Mouse (Mus musculus) ovary, postnatal 14 days (tissue): ENCODE measurements around the gene Myo10.

Source experiments
- DNase-seq: peaks from one replicate; pipeline ENCODE4 v3.0.0; 2022; ENCODE audit warnings: low spot score

The Myo10 gene

GRCm38 (mm10) chr15:25764653-25765352, 142.5 kb downstream of the Myo10 start:
- DNase-seq = no peak

DNA sequence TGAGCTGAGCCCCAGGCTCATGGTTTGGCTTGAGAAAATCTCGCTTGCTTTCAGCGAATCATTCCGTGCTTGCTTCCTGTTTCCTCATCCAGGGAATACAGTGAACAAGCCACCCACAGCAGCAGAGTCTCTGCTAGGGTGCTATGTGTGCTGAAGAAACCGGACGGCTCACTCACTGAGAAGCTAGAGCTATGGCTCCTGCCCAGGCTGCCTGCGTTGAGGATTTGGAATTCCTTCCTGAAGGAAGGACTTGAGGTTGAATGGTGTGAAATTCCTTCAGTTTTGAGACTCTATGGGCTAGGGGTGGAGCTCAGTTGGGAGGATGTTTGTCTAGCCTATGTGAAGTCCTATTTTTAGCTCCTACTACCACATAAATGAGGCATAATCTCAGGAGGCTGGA, 145.5 kb downstream of the Myo10 start:
- no peak for DNase-seq

DNA sequence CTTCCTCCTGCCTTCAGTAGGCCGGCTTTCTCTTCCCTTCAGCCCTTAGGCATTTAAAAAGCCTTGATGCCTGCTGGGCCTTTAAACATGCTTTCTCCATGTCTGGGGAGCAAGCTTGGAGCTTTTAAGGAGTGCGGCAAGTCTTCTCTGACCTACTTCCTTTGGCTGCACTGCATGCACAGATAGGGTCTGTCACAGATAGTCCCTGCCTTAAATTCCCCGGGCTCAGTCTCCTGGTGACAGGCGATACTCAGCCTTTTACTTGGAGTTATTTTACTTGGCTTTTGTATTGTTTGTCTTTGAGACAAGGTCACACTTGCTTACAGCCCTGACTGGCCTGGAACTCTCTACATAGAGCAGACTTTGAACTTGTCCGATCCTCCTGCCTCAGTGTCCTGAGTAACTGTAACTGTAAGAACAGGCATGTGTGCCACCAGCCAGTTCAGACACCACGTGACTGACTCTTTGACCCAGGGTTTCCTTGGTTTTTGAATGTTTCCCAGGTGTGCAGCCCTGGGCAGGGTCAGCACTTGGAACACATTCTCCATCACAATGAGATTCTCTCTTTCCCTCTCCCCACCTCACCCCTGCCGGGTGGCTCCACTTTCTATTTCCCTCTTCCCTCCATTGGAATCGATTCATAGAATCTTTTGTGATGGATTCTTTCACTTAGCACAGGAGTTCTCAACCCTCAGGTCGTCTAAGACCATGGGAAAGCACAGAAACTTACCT, 147.4 kb downstream of the Myo10 start:
- DNase-seq = no peak

DNA sequence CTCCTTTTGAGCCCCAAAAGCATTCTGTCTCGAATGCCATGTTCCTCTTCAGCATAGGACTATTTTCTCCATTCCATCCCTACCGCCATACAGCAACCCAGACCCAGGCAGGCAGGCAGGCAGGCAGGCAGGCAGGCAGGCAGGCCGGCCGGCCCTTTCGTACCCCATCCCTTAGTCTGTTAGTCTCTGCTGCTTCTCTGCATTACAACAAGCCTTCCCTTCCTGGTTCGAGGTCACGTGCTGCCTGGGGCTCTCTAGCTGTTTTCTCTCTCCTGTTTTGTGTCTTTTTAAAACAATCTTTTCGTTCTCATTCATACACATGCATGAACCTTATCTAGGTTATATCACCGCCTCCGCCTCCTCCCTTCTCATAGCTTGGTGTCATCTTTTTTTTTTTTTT, 149.5 kb downstream of the Myo10 start:
- no peak for DNase-seq

DNA sequence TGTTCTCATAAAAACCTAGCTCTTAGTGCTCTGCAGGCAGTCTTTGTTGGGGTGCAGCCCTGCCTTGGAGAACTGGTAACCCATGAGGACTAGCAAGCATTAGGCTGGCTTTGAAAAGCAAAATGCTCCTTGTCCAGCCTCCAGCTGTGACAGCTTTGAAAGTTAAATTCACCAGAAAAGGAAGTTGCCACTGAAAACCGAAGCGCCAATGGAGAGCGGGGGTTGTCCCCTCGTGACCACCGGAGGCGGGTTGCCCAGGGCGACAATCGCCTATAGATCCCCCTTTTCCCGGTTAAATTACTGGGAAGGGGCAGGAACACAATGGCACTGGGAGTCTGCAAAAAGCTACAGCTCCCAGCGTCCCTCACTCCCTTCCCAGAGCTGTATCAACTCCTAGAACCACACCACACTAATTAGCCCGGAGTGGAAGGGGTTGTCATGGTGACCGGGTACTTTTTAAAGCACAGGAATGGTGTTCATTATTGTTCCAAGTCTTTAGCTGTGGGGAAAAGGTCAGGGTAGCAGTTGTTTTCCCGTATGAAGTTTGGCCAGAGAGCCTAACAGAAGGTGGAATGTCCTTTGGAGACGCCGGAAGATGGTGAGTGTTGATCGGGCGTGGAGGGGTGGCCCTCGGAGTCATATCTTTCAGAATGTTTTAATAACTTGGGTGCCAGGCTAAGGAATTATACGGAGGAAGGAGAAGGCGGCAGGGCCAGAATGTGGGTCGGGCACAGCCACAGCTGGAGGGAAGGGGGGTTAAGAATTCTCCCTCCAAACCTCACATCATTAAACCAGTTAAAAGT, 151.6 kb downstream of the Myo10 start:
- DNase-seq = peak; percentile 28

GRCm38 (mm10) chr15:25778937-25779336, 156.6 kb downstream of the Myo10 start:
- no peak for DNase-seq

DNA sequence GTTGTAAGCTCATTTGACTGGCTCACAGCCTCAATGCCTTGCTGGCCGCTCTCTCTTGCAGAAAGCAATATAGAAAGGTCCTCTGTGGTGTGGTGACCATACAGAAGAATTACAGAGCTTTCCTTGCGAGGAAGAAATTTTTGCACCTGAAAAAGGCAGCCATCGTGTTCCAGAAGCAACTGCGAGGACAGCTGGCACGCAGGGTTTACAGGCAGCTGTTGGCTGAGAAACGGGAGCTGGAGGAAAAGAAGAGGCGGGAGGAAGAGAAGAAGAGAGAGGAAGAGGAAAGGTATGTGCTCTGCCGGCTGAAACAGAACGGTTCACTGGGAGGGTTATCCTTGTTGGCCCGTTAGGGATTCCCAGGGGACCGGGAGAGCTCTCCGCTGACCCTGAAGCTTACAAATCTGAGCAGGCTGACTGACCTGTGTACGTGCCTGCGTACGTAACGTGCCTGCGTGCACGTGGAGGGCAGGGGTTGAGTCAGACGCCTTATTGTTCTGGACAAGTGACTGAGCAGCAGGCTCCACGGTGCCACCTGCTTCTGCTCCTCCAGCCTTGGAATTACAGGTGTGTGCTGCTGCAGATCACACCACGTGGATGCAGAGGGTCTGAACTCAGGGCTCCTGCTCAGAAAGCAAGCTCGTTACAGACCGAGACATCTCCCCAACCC, 157.3 kb downstream of the Myo10 start:
- DNase-seq = no peak

GRCm38 (mm10) chr15:25781053-25781452, 158.7 kb downstream of the Myo10 start:
- no peak for DNase-seq

DNA sequence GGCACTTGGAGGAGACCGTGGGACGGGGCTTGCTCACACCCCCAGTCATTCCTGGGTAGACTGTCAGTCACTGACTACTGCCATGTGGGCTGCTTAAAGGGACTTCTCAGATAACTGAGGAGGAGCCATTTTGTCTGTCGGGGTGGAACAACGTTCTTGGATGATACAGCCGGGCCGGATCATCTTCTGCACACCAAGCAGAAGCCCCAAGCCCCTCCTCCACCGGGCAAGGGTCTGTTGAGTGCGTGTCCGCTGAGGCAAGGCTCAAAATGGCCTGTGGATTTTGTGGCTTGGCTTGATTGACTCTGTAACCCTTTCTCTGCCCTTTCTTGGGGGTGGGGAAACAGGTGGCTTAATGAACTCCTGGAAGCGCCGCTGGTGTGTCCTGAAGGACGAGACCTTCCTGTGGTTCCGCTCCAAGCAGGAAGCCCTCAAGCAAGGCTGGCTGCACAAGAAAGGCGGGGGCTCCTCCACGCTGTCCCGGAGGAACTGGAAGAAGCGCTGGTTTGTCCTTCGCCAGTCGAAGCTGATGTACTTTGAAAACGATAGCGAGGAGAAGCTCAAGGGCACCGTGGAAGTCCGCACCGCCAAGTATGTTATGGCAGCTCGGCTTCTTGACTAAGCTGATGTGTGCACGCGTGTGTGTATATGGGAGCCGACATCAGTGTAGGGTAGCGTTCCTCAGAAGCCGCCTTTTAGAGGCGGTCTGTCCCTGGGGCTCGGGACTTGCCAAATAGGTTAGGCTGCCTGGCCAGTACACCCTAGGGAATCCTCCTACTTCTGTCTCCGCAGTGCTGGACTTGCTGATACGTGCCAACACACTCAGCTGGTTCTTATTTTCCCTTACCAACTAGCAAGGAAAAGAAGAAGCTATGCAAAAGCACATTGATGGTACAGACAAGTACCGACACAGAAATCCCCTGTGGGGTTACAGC, 163.4 kb downstream of the Myo10 start:
- no peak for DNase-seq

GRCm38 (mm10) chr15:25787406-25787805, 165.1 kb downstream of the Myo10 start:
- no peak for DNase-seq

- no peak for DNase-seq
These were observed 165.6 kb downstream of the Myo10 start for GRCm38 (mm10) chr15:25787965-25788364.

- DNase-seq = no peak
These were observed 166.2 kb downstream of the Myo10 start for GRCm38 (mm10) chr15:25788565-25788964.

DNA sequence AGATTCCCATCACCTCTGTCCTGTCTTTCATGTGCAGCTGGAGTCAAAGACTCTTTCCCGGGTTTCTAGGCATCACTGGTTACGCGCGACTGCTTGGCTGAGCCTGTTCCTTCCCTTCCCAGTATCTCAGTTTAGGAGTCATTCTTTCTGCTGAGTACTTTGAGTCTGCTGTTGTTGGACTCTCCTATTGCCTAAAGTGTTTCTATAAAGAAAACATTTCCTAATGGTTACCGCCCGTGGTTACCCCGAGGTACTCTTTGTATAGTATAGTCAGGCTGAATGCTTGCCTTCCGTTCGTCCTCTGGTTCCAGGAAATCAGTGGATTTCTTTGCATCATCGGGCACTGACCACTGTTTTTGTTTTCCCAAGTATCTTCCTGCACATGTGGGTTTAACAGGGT, 166.9 kb downstream of the Myo10 start:
- no peak for DNase-seq

DNA sequence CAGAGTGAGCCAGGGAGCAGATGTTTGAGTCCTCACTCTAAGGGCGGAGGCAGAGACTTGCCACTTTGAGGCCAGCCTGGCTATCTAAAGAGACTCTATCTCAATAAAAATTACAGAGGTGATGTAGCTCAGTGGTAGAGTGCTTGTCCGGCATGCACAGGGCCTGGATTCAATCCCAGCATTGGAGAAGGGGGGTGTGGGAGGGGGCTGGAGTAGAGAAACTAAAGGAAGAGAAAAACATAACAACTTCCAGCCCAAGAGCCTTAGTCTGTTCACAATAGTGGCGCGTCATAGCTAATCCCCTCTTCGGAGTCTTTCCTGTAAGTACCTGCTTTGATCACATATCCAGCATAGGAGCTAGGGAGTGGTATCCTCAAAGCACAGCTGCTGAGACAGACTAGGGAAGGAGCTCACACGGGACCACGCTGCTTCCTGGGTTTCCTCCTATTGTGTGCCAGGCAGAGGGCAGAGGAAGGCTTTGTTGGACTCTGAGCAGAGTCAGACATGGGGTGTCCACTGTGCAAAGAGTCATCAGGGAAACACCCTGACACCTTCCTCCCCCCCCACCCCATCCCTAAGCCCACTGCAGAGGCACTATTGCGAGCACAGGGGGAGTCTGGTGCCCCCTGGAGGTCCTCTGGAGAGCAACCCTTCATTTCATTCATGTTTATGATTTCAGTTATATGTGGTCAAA, 169.5 kb downstream of the Myo10 start:
- DNase-seq = no peak

DNA sequence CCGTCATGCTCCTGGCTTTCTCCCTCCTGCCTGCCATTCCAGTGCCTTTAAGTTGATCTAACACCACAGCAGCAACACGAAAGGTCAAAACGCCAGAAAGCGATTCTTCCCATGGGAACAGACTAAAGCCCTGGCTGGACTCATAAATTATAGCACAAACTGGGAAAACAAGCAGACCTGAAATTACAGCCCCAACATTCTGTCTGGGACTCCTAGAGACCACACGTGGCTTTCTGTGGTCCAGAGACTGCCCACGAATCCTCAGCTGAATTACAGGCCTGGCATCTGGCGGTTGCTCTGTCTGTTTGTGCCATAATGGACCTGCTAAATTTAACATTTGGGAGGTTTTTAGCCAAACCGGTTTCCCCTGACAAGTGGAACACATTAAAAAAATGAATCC, 171.8 kb downstream of the Myo10 start:
- no peak for DNase-seq

DNA sequence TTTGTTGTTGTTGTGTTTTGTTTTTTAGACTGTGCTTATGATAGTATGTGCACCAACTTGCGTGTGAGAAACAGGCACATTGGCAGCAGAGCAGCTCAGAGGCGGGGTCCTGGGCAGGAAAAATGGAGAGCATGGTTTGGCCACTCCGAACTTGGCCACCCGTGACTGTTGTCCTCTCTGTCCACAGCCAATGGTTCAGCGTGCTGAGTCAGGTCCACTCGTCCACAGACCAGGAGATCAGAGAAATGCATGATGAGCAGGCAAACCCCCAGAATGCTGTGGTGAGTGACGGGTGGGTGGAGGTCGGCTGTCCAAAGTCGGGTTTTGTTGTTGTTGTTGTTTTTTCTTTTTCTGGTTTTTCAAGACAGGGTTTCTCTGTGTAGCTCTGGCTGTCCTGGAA, 173.2 kb downstream of the Myo10 start:
- no peak for DNase-seq

- no peak for DNase-seq
These were observed 174.0 kb downstream of the Myo10 start for GRCm38 (mm10) chr15:25796353-25796752.

GRCm38 (mm10) chr15:25797179-25797578, 174.9 kb downstream of the Myo10 start:
- DNase-seq = no peak

GRCm38 (mm10) chr15:25797888-25798287, 175.6 kb downstream of the Myo10 start:
- DNase-seq = no peak

GRCm38 (mm10) chr15:25801726-25802125, 179.4 kb downstream of the Myo10 start:
- DNase-seq = no peak

GRCm38 (mm10) chr15:25802194-25802593, 179.9 kb downstream of the Myo10 start:
- DNase-seq = no peak
